Mouse (Mus musculus) bone marrow macrophage, adult 2 months (primary cell): ENCODE measurements around the gene Ctf2.

Experiments
- CTCF ChIP-seq: IDR thresholded peaks from 2 replicates; pipeline ENCODE4 v1.5.1; 2012; ENCODE audit warnings: low read depth, mild to moderate bottlenecking, low read length, moderate library complexity
- POLR2A ChIP-seq: IDR thresholded peaks from 2 replicates; pipeline ENCODE4 v1.6.1; 2012; ENCODE audit warnings: mild to moderate bottlenecking, low read depth, low read length, borderline replicate concordance

GRCm38 (mm10) chr7:127705706-127706105 lies 26.3 kb downstream of the Ctf2 start:
- TF ChIP-seq CTCF (no peak), POLR2A (no peak)
